Mouse (Mus musculus): Measurements from ENCODE around the gene Dcaf5. TPM values are rescaled to one million over a fixed set of nuclear protein-coding genes. Genes with fewer than 3 reads are reported as not detected.

The Dcaf5 gene
- polyA plus RNA-seq, 1 experiment from 2014 or later: 12.8 TPM

GRCm38 (mm10) chr12:80396397-80396796, 40.0 kb downstream of the Dcaf5 start:
- H3K4me1 ChIP-seq: no peaks in the 10 kb centered on the region
- H3K27me3 ChIP-seq (ENCODE audit: low read depth, poor library complexity, severe bottlenecking): no peaks in the 10 kb centered on the region
- no peaks in the 10 kb centered on the region for H3K9me3 ChIP-seq (replicated peaks)
- H3K4me3 ChIP-seq: no peak overlapping the region
- no peak overlapping the region for H3K27ac ChIP-seq
- H3K36me3 ChIP-seq: peaks cover 77% of the 10 kb centered on the region
- 73% methylated on average over 6 of the region's 6 CpGs for WGBS
- no peak for DNase-seq (ENCODE audit: low spot score)

GRCm38 (mm10) chr12:80395270-80395669, 41.1 kb downstream of the Dcaf5 start:
- H3K4me3 ChIP-seq: no peak overlapping the region
- H3K27ac ChIP-seq: no peak overlapping the region
- H3K27me3 ChIP-seq (ENCODE audit: low read depth, poor library complexity, severe bottlenecking): no peaks in the 10 kb centered on the region
- no peaks in the 10 kb centered on the region for H3K4me1 ChIP-seq
- no peaks in the 10 kb centered on the region for H3K9me3 ChIP-seq (replicated peaks)
- DNase-seq (ENCODE audit: low spot score): no peak
- 95% methylated on average over 4 of the region's 4 CpGs for WGBS
- H3K36me3 ChIP-seq: peaks cover 71% of the 10 kb centered on the region

- peaks cover 76% of the 10 kb centered on the region for H3K36me3 ChIP-seq
- H3K9me3 ChIP-seq (replicated peaks): no peaks in the 10 kb centered on the region
- H3K4me3 ChIP-seq: no peak overlapping the region
- WGBS: 86% methylated on average over 2 of the region's 2 CpGs
- no peaks in the 10 kb centered on the region for H3K27me3 ChIP-seq (ENCODE audit: low read depth, poor library complexity, severe bottlenecking)
- no peaks in the 10 kb centered on the region for H3K4me1 ChIP-seq
- no peak overlapping the region for H3K27ac ChIP-seq
- DNase-seq (ENCODE audit: low spot score): no peak
Observed at GRCm38 (mm10) chr12:80394045-80394444, 42.4 kb downstream of the Dcaf5 start.

GRCm38 (mm10) chr12:80389448-80389847, 47.0 kb downstream of the Dcaf5 start:
- DNase-seq (ENCODE audit: low spot score): no peak
- peaks cover 52% of the 10 kb centered on the region for H3K36me3 ChIP-seq

GRCm38 (mm10) chr12:80387326-80387725, 49.1 kb downstream of the Dcaf5 start:
- no peaks in the 10 kb centered on the region for H3K27me3 ChIP-seq (ENCODE audit: low read depth, poor library complexity, severe bottlenecking)
- H3K4me1 ChIP-seq: no peaks in the 10 kb centered on the region
- H3K27ac ChIP-seq: no peak overlapping the region
- peaks cover 62% of the 10 kb centered on the region for H3K36me3 ChIP-seq
- no peak for DNase-seq (ENCODE audit: low spot score)
- no peak overlapping the region for H3K4me3 ChIP-seq
- 93% methylated on average over 5 of the region's 5 CpGs for WGBS
- H3K9me3 ChIP-seq (replicated peaks): no peaks in the 10 kb centered on the region

More at GRCm38 (mm10) chr12:80389448-80389847, 47.0 kb downstream of the Dcaf5 start:
- no peaks in the 10 kb centered on the region for H3K9me3 ChIP-seq (replicated peaks)
- H3K4me3 ChIP-seq: no peak overlapping the region
- no peaks in the 10 kb centered on the region for H3K27me3 ChIP-seq (ENCODE audit: low read depth, poor library complexity, severe bottlenecking)
- no peak overlapping the region for H3K27ac ChIP-seq
- H3K4me1 ChIP-seq: no peaks in the 10 kb centered on the region
- WGBS: 68% methylated on average over 3 of the region's 3 CpGs

- no peaks in the 10 kb centered on the region for H3K27me3 ChIP-seq (ENCODE audit: low read depth, poor library complexity, severe bottlenecking)
- WGBS: 86% methylated on average over 1 of the region's 1 CpGs
- no peak overlapping the region for H3K27ac ChIP-seq
- no peak overlapping the region for H3K4me3 ChIP-seq
- no peaks in the 10 kb centered on the region; the same call in 1 of the 2 replicates for H3K4me1 ChIP-seq
- H3K36me3 ChIP-seq: peaks cover 65% of the 10 kb centered on the region
- H3K9me3 ChIP-seq (replicated peaks): no peaks in the 10 kb centered on the region
- no peak for DNase-seq (ENCODE audit: low spot score)
Observed at GRCm38 (mm10) chr12:80385361-80385760, 51.0 kb downstream of the Dcaf5 start.

GRCm38 (mm10) chr12:80383478-80383877, 52.9 kb downstream of the Dcaf5 start:
- peaks cover 66% of the 10 kb centered on the region for H3K36me3 ChIP-seq
- no peak for DNase-seq (ENCODE audit: low spot score)
- H3K4me3 ChIP-seq: no peak overlapping the region
- WGBS: 95% methylated on average over 8 of the region's 8 CpGs
- H3K27me3 ChIP-seq (ENCODE audit: low read depth, poor library complexity, severe bottlenecking): no peaks in the 10 kb centered on the region
- no peak overlapping the region for H3K27ac ChIP-seq
- peaks cover 6% of the 10 kb centered on the region; the same call in 1 of the 2 replicates for H3K4me1 ChIP-seq
- no peaks in the 10 kb centered on the region for H3K9me3 ChIP-seq (replicated peaks)

- Histone ChIP-seq H3K27me3 (ENCODE audit: low read depth, poor library complexity, severe bottlenecking) (no peaks in the 10 kb centered on the region), H3K27ac (no peak overlapping the region), H3K4me1 (peaks cover 6% of the 10 kb centered on the region; the same call in 1 of the 2 replicates), H3K36me3 (peaks cover 69% of the 10 kb centered on the region), H3K4me3 (no peak overlapping the region), H3K9me3 (replicated peaks) (no peaks in the 10 kb centered on the region)
- WGBS: 95% methylated on average over 2 of the region's 2 CpGs
- no peak for DNase-seq (ENCODE audit: low spot score)
Observed at GRCm38 (mm10) chr12:80382794-80383193, 53.6 kb downstream of the Dcaf5 start.

- 92% methylated on average over 10 of the region's 10 CpGs for WGBS
- H3K4me3 ChIP-seq: no peak overlapping the region
- peak overlapping the region; percentile 66; the same call in 1 of the 2 replicates for H3K27ac ChIP-seq
- H3K27me3 ChIP-seq (ENCODE audit: low read depth, poor library complexity, severe bottlenecking): no peaks in the 10 kb centered on the region
- DNase-seq (ENCODE audit: low spot score): no peak
- peaks cover 75% of the 10 kb centered on the region for H3K36me3 ChIP-seq
- peaks cover 6% of the 10 kb centered on the region; the same call in 1 of the 2 replicates for H3K4me1 ChIP-seq
- H3K9me3 ChIP-seq (replicated peaks): no peaks in the 10 kb centered on the region
Observed at GRCm38 (mm10) chr12:80379831-80380457, 56.5 kb downstream of the Dcaf5 start.

GRCm38 (mm10) chr12:80379393-80379792, 57.0 kb downstream of the Dcaf5 start:
- H3K4me1 ChIP-seq: peaks cover 6% of the 10 kb centered on the region; the same call in 1 of the 2 replicates
- H3K4me3 ChIP-seq: no peak overlapping the region
- no peaks in the 10 kb centered on the region for H3K9me3 ChIP-seq (replicated peaks)
- peaks cover 81% of the 10 kb centered on the region for H3K36me3 ChIP-seq
- no peak for DNase-seq (ENCODE audit: low spot score)
- 95% methylated on average over 4 of the region's 4 CpGs for WGBS
- H3K27ac ChIP-seq: no peak overlapping the region; the same call in 1 of the 2 replicates
- H3K27me3 ChIP-seq (ENCODE audit: low read depth, poor library complexity, severe bottlenecking): no peaks in the 10 kb centered on the region

GRCm38 (mm10) chr12:80377604-80378003, 58.8 kb downstream of the Dcaf5 start:
- 44% methylated on average over 1 of the region's 1 CpGs for WGBS

GRCm38 (mm10) chr12:80375721-80376120, 60.7 kb downstream of the Dcaf5 start:
- WGBS: 93% methylated on average over 4 of the region's 4 CpGs

More at GRCm38 (mm10) chr12:80377604-80378003, 58.8 kb downstream of the Dcaf5 start:
- H3K4me3 ChIP-seq: no peak overlapping the region
- peaks cover 6% of the 10 kb centered on the region; the same call in 1 of the 2 replicates for H3K4me1 ChIP-seq
- H3K27ac ChIP-seq: no peak overlapping the region
- H3K9me3 ChIP-seq (replicated peaks): no peaks in the 10 kb centered on the region
- no peaks in the 10 kb centered on the region for H3K27me3 ChIP-seq (ENCODE audit: low read depth, poor library complexity, severe bottlenecking)
- peaks cover 81% of the 10 kb centered on the region for H3K36me3 ChIP-seq
- no peak for DNase-seq (ENCODE audit: low spot score)

GRCm38 (mm10) chr12:80374736-80375135, 61.7 kb downstream of the Dcaf5 start:
- no peak overlapping the region for H3K4me3 ChIP-seq
- WGBS: 93% methylated on average over 2 of the region's 2 CpGs
- no peak overlapping the region for H3K27ac ChIP-seq
- H3K9me3 ChIP-seq (replicated peaks): no peaks in the 10 kb centered on the region
- H3K27me3 ChIP-seq (ENCODE audit: low read depth, poor library complexity, severe bottlenecking): no peaks in the 10 kb centered on the region
- H3K4me1 ChIP-seq: no peaks in the 10 kb centered on the region
- peaks cover 72% of the 10 kb centered on the region for H3K36me3 ChIP-seq
- DNase-seq (ENCODE audit: low spot score): no peak

More at GRCm38 (mm10) chr12:80375721-80376120, 60.7 kb downstream of the Dcaf5 start:
- Histone ChIP-seq H3K27me3 (ENCODE audit: low read depth, poor library complexity, severe bottlenecking) (no peaks in the 10 kb centered on the region), H3K4me1 (peaks cover 6% of the 10 kb centered on the region; the same call in 1 of the 2 replicates), H3K36me3 (peaks cover 80% of the 10 kb centered on the region), H3K27ac (no peak overlapping the region), H3K4me3 (no peak overlapping the region), H3K9me3 (replicated peaks) (no peaks in the 10 kb centered on the region)
- no peak for DNase-seq (ENCODE audit: low spot score)
